Mouse (Mus musculus) left cerebral cortex, postnatal 36 days (tissue): ENCODE results near the gene Icosl. TPM values are rescaled to one million over a fixed set of nuclear protein-coding genes. Genes with fewer than 3 reads are reported as not detected.
"Not testable (repeated sequence)": the region's sequence is repeated elsewhere in the genome, so short reads cannot be mapped to it uniquely, and the experiment has no call there.

Experiments
- DNase-seq, 2 experiments: peaks; one replicate each; pipeline ENCODE4 v3.0.0; 2021 to 2022; ENCODE audit warnings: low spot score in 2 of 2, mixed read lengths in 1 of 2
- intact Hi-C: fragments of 180-260 bp; cut with DNase I; formaldehyde crosslinking; loops from one replicate; pipeline ENCODE4 v1.15.1; 2025
- total RNA-seq, 2 experiments: library from RNA; stranded (reverse); gene quantifications; 2 replicates each; pipeline ENCODE4 v1.2.3; 2021

Gene Icosl
- total RNA-seq, 2 experiments from 2014 or later: 1.9 to 2.2 TPM

DNA sequence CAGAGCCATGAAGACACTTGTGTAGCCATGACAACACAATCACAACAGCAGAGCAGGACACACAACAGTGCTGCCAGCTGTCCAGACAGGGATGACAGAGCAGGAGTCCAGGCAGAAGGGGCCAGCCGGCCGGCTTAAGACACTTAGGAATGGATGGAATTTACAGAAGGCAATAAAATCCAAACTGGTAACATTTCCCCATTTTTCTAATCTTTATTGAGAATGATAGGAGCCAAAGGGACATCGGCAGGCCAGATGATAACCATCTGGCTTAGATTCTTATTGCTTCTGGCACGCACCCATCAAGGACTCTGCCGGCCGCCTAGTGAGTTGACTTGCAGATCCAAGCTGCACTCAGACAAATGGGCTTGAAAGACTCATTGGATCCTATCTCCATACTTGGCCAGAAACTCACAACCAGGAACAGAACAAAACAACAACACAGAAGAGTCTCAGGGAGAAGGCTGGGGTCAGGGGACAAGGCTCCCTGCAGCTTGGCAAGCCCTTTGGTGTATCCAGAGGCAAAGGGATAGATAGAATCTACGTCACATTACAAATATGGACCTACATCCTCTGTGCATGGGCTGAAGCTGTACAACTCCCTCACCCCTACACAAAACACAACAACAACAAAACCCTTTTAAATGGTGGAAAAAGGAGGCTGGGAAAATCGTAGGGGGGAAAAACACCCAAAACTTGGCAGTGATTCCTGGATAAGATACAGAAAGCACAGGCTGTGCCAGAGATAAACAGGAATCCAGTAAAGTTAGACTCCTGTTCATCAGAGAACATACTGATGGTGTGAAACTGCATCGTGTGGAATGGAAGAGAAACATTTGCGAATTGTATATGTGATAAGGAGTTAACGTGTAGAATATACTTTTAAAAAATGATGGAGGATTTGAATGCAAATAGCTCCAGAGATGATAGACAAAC is 35.7 kb downstream of the Icosl start:
- no peak for DNase-seq
- intact Hi-C loops: no loop called here

DNA sequence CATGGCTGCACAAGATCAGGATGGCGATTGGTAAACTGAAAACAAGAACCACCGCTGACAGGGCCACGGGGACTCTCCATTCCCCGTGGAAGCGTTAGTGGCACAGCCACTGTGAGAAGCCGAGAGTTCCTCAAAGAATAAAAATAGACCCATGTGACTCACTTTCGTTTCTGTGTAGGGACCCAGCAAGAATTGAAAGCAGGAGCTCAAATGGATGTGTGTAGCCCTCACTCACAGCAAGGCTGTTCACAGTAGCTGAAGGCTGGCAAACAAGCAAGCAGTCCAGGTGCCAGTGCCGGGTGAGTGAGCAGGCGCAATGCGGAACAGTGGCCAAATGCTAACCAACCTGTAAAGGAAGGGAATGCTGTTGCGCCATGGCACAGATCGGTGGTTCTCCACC is 36.4 kb downstream of the Icosl start:
- peak; percentile 28 to 39 for DNase-seq
- intact Hi-C loops: no loop called here

DNA sequence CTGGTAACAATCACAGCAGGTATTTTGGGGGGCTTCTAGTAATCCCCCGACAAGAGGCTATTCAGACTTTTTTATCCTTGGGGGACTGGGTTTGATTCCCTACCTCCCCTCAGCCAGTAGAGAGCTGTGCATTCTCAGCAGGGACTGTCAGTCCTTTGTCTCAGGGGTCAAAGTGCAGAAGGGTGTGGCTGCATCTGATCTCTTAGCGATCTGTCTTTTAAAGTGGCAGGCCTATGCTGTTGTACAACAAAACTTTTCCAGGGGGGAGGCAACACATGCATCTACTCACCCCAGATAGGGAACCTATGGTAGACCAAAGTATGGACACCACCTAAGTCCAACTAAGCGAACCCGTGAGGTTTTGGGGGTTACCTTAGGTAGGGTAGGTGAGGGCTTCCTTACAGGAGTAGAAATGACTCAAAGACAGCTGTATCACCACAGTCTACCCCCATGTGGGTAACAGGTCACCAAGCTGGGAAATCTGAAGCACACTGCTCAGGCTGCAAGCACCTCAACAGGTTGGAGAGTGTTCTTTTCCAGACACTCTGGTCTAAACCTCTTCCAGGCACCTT is 45.5 kb downstream of the Icosl start:
- intact Hi-C loops: no loop called here
- no peak for DNase-seq

DNA sequence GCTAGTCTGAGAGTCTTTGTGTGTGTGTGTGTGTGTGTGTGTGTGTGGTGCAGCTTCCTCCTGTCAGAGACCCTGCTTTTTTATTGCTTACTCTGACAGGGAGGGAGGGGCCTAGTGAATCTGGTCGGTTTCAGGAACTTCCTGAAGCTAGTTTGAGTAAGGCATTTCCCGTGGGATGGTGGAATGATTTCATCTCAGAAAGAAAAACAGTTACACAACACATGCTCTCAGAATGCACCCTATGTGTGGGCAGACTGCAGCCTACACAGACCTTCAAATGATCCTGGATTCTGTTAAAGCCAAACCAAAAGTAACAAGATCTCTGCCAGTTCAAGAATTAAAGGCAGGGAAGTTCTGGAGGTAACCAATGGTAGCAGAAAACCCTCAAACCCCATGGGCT is 46.1 kb downstream of the Icosl start:
- DNase-seq: no peak

DNA sequence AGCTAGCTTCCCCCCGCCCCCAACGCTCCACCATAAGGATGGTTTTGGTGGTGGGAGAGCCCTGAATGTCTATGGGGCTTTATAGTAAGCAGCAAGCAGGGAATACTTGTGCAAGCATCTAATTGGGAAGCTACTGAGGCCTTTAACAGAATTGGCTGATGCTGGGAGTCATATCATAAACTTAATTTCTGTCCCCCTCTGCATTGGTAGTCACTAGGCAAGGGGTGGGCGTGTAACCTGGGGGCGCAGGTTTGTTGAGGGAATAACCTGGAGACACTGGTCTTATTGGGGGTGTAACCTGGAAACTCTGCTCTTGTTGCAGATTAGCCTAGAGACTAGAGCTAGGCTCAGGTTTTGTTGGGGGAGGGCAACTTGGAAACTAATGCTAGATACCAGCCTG is 50.3 kb downstream of the Icosl start:
- intact Hi-C loops: no loop called here
- no peak for DNase-seq

More for the DNA sequence above, 46.1 kb downstream of the Icosl start:
- intact Hi-C loops: no loop called here

DNA sequence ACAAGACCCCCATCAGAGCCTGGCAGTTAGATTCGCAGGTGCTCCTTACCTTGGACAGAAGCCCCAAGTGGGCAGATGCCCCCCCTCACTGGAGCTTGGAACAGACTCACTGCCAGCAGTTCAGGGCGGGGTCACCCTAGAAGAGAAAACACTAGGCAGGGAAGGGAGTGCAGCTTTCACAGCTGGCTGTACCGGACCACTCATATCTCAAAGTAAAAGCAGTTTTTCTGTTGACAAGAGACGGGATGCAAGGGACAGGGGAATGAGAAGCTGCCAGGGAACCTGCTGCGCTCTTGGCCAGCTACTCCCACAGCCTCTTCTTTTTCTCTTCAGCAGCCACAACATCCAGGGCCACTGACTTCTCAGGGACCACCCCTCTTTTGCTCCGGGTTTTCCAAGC is 55.0 kb downstream of the Icosl start:
- intact Hi-C loops, DNase-seq: not testable (repeated sequence)

DNA sequence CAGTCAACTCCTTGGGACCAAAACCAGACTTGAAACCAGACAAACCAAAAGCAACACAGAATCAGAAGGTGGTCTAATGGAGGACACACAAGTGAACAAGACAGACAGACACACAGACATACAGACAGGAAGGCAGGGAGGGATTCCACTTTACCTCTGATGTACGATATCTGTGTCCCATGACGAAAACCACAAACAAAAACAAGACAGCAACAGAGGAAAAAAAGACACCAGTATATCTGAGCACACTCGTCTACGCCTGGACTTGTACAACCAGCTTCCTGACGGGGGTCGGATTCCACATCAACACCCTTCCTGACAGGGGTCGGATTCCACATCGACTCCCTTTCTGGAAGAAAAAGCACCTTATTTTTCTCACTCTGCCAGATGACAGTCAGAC is 56.0 kb downstream of the Icosl start:
- DNase-seq, intact Hi-C loops: not testable (repeated sequence)

DNA sequence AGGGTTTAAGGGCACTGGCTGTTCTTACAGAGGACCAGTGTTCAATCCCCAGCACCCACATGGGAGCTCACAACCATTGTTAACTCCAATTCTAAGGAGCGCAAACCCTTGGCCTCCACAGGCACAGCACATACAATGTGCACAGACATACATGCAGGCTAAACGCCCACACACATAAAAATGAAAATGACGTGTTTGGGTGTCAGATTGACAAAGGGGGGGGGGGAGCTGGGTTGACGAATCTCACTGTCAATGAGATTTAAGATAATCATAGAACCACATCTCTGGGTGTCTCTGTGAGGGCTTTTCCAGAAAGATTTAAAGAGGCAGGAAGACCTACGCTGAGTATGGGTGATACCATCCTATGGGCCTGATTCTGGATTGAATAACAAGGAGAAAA is 57.2 kb downstream of the Icosl start:
- intact Hi-C loops: no loop called here
- no peak for DNase-seq

DNA sequence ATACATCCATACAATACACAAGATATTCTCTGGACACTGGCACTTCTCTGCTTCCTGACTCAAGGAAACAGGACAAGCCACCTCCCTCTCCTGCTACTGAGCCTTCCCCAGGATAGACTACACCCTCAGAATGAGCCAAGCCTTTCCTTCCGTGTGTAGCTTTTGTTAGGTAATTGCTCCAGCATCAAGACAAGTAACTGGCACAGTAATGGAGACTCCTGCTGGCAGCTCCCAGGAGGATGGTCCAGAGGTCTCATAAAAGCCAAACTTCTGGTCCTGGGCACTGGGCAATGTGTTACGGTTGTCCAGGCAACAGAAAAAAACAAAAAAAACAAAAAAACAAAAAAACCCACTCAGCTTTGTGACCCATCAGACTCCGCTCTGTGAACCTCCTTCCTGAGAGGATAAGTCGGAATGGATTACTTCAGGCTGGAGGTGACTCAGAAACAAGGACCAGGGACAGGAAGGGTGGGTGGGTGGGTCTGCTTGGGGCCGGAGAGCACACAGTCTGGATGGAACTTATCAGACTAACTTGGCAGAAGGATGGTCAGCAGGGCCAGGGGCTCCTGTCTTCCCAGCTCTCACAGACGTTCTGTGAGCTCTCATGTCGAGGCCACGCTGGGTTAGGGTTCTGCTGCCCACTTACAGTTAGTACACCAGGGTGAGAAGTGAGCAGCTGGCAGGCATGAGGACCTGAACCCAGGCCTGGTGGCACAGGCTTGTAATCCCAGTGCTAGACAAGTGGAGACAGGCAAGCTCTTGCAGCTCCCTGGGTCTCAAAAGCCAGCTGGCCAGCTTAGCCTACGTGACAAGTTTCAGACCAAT is 58.2 kb downstream of the Icosl start:
- no peak for DNase-seq
- intact Hi-C loops: no loop called here

DNA sequence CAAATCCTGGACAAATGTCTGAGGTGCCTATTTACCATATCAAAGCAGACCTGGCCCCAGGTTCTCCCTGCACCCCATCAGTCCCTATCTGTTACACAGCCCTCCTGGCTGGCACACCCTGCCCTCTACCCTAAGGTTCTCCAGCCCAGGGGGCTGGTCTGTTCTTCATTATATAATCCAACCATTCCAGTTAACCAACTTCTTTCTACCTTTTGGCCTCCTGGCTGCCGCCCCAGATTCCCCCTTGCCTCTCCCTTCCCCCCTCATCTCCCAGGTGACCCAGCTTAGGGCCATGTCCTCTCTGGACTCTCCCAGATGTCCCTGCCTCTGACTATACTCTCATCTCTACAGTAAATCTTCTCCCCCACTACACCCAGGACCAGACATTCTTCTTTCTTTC is 58.8 kb downstream of the Icosl start:
- DNase-seq: no peak
- intact Hi-C loops: no loop called here

DNA sequence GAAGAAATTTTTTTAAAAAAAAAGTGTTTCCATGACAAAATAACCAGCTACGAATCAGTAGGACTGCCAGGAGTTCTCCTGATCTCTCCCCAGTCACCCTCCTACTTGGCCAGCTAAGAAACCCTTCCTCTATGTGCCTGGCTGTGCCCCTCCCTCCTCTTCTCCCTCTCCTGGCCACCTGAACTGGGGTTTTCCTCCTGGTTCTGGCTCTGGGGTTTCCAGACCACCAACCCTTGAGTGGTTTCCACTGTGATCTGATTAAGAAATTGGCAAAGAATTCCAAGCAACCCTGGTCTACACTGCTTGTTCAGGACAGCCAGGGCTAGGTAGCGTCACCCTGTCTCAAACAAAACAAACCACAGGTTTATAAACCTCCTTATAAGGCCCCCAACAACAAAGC is 59.5 kb downstream of the Icosl start:
- intact Hi-C loops: no loop called here
- no peak for DNase-seq

DNA sequence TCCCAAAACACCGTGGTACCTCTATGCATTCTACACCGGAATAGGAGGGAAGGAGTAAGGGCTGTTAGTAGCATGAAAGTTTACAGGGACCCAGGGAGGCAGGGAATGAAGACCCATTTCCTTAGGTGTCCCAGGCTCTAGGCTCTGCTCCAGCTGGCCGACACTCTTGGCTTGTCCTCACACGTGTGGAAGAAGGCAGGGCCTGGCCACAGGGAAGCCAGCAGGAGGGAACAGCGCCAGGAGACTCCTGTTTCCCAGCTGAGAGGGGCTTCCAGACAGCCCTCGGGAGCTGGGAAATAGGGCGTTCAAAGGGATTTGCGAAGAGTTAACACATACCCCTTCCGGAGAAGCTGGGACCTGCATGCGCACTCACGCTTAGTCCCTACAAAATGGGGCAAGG is 60.3 kb downstream of the Icosl start:
- DNase-seq: no peak
- intact Hi-C loops: no loop called here

DNA sequence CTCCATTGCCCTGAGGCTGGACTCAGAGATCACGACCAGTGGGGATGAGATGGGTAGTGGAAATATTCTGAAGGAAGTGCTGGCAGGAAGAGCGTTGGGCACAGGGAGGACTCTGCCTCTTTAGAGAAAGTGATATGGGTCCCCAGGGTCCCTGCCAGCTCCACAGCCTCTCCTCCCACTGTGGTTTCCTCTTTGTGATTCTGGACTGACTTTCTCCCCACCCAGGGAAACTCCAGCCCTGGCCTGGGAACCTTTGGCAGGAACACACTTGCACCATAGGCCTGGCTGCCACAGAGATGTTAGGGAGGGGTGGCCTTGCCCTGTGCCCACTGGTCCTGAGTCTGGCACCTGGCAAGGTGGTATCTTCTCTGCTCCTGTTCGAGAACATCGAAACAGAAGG is 60.9 kb downstream of the Icosl start:
- intact Hi-C loops: no loop called here

More for the DNA sequence above, 60.9 kb downstream of the Icosl start:
- no peak for DNase-seq

Other genes starting within 250 kb of the Icosl start
- gene Krtap10-4, start 242.2 kb upstream of the Icosl start, total RNA-seq: not detected
- gene Krtap10-10, start 233.4 kb upstream of the Icosl start, total RNA-seq: not detected
- gene Gm36176, start 222.5 kb upstream of the Icosl start, total RNA-seq: not detected
- gene Gm10318, start 216.4 kb upstream of the Icosl start, total RNA-seq: not detected
- gene Gm3285, start 207.3 kb upstream of the Icosl start, total RNA-seq: not detected
- 10 to 100 TPM; 11.7 to 12.6 TPM for gene Lrrc3, start 166.8 kb upstream of the Icosl start, total RNA-seq
- gene Trpm2, start 98.7 kb upstream of the Icosl start, total RNA-seq: 10 to 100 TPM; 40.4 to 44.2 TPM
- gene 1810043G02Rik, start 90.8 kb upstream of the Icosl start, total RNA-seq: 10 to 100 TPM; 32.7 to 38.1 TPM
- 100 to 1,000 TPM; 149 to 153 TPM for gene Pfkl, start 59.2 kb upstream of the Icosl start, total RNA-seq
- not detected for gene Dnmt3l, start 27.4 kb upstream of the Icosl start, total RNA-seq
- under 1 TPM in 1 of 2 experiments, not detected in 1; 0.25 TPM for gene Aire, start 25.7 kb upstream of the Icosl start, total RNA-seq
- 100 to 1,000 TPM; 108 to 123 TPM for gene D10Jhu81e, start 100.5 kb downstream of the Icosl start, total RNA-seq
- gene Pwp2, start 115.8 kb downstream of the Icosl start, total RNA-seq: 10 to 100 TPM; 18.9 TPM
- 10 to 100 TPM; 82.3 to 89.2 TPM for gene Trappc10, start 175.3 kb downstream of the Icosl start, total RNA-seq